Mouse (Mus musculus) heart, postnatal 14 days (tissue): Measurements from ENCODE around the gene Skint9. TPM values are rescaled to one million over a fixed set of nuclear protein-coding genes. Genes with fewer than 3 reads are reported as not detected.
"Not testable (repeated sequence)": the region's sequence is repeated elsewhere in the genome, so short reads cannot be mapped to it uniquely, and the experiment has no call there.

ENCODE experiments used
- DNase-seq, 2 experiments: peaks; one replicate each; pipeline ENCODE4 v3.0.0; 2021 to 2022
- intact Hi-C: fragments of 180-260 bp; cut with DNase I; formaldehyde crosslinking; loops from one replicate; pipeline ENCODE4 v1.15.1; 2025
- long read RNA-seq, 2 experiments: library from polyadenylated mRNA; stranded (forward); transcript quantifications; one replicate each; pipeline ENCODE4 v2.0.0; 2021
- total RNA-seq, 2 experiments: library from RNA; stranded (reverse); gene quantifications; 2 replicates each; pipeline ENCODE4 v1.2.3; 2021

The Skint9 gene
- total RNA-seq, result not detected
- long read RNA-seq, experiment 1, result 0 reads
- long read RNA-seq, experiment 2, result 0 reads

GRCm38 (mm10) chr4:112433885-112434284 is at the start of gene Skint9:
Gene Skint9 (minus strand): TSS chr4:112433985.
- intact Hi-C loops, result no loop called here
- no peak for DNase-seq

- intact Hi-C loops, result no loop called here
- no peak for DNase-seq
These were observed 1.1 kb downstream of the Skint9 start for GRCm38 (mm10) chr4:112432685-112433084.

- no peak for DNase-seq
- intact Hi-C loops, result no loop called here
These were observed 1.6 kb downstream of the Skint9 start for GRCm38 (mm10) chr4:112432223-112432622.

GRCm38 (mm10) chr4:112349111-112349510 is 84.7 kb downstream of the Skint9 start:
- intact Hi-C loops, DNase-seq: not testable (repeated sequence)

Other genes with a start within 250 kb of the Skint9 start
- gene Skint3, start 201.7 kb downstream of the Skint9 start, total RNA-seq, result not detected
- gene Skint2, start 123.2 kb upstream of the Skint9 start, total RNA-seq, result not detected